Mouse (Mus musculus) MN1 (cell line): ENCODE results near the gene Bach1.

Source experiments
- DNase-seq: peaks from one replicate; pipeline ENCODE4 v3.0.0-alpha.2; 2016; ENCODE audit warnings: low spot score

The Bach1 gene

DNA sequence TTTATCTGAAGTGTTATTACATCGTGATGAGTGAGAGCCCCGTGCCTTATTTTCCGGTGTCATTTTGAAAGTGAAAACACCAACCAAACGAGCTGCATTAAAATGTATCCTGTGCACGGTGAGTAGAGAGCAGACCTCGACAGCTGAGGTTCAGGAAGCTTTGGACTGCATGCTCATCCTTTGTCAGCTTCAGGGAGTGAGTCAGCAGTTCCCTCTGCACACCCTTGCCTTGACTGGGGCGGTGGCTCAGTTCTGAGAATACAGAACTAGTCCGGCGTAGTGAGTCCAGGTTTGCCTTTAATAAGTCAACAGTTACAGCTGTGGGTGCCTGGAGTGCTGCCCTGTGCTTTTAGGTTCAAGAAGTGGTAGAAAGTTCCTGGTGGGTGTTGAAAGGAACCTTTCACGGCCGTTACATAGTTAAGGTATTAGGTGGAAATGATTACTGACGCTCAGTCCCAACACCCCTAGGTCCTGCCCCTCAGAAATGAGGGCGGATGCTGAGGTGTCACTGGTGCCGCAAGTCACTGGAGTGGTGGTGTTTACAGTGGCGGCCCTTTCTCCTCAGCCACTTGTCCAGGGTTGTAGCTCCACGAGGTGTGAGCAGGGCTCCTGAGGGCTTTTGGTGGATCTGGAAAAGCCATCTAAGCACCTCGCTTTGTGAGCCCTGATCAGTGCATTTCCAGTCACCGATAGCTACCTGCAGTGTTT, 14.4 kb downstream of the Bach1 start:
- DNase-seq, result no peak

- no peak for DNase-seq
These were observed 15.8 kb downstream of the Bach1 start for GRCm38 (mm10) chr16:87714550-87714949.

DNA sequence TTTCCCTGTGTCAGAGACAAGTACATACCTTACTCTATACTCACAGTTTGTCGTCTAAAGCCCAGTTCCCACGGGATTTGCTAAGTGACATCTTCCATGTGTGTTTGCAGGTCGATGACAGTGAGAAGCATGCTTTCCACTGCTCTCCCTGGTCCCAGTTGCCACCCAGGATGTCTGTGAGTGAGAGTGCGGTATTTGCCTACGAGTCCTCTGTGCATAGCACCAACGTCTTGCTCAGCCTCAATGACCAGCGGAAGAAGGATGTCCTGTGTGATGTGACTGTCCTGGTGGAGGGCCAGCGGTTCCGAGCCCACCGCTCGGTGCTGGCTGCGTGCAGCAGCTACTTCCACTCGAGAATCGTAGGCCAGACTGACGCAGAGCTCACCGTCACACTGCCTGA, 16.5 kb downstream of the Bach1 start:
- no peak for DNase-seq

- no peak for DNase-seq
These were observed 17.5 kb downstream of the Bach1 start for GRCm38 (mm10) chr16:87716269-87716668.

- no peak for DNase-seq
These were observed 18.4 kb downstream of the Bach1 start for GRCm38 (mm10) chr16:87717046-87717660.

GRCm38 (mm10) chr16:87719071-87719470, 20.3 kb downstream of the Bach1 start:
- DNase-seq, result no peak

GRCm38 (mm10) chr16:87719688-87720283, 21.0 kb downstream of the Bach1 start:
- no peak for DNase-seq

GRCm38 (mm10) chr16:87720851-87721409, 22.2 kb downstream of the Bach1 start:
- DNase-seq, result no peak

GRCm38 (mm10) chr16:87722857-87723256, 24.1 kb downstream of the Bach1 start:
- no peak for DNase-seq

DNA sequence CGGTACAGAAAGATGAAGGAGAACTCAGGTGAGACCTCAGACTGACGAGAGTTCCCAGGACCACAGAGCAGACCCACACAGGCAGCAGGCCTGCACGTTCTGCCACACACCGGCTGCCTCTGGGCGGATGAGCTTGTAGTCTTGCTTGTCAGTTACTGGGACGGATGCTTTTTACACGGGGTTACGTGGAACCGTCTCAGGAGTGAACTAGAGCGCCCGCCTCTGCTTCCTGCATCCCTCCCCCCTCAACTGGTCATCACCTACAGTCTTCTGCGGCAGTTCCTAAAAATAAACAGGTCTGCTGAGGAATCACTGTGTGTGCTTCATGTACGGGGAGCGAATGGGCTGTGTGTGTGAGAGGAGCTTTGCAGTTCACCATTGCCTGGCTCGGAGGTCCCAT, 24.7 kb downstream of the Bach1 start:
- no peak for DNase-seq

DNA sequence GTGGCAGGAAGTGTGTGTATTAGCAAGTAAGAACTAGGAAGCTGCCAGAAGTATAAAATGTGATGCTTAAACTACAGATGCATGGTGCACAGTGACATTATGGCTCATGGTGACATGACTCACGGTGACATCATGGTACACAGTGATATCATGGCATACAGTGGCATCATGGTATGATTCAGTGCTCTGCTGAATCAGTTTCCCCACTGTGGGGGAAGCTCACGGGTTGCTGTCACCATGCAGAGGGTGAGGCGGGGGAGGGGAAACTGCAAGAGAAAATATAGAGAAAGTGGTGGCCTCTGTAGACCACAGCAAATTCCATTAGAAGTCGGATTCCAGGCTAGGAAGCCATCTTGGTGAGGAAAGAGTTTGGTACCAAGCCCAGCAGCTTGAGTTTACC, 26.1 kb downstream of the Bach1 start:
- no peak for DNase-seq

GRCm38 (mm10) chr16:87725241-87725640, 26.5 kb downstream of the Bach1 start:
- DNase-seq, result no peak

GRCm38 (mm10) chr16:87725963-87726362, 27.2 kb downstream of the Bach1 start:
- DNase-seq, result no peak

- DNase-seq, result no peak
These were observed 27.6 kb downstream of the Bach1 start for GRCm38 (mm10) chr16:87726369-87726768.

GRCm38 (mm10) chr16:87727250-87727649, 28.5 kb downstream of the Bach1 start:
- no peak for DNase-seq

- DNase-seq, result no peak
These were observed 29.2 kb downstream of the Bach1 start for GRCm38 (mm10) chr16:87727918-87728317.

DNA sequence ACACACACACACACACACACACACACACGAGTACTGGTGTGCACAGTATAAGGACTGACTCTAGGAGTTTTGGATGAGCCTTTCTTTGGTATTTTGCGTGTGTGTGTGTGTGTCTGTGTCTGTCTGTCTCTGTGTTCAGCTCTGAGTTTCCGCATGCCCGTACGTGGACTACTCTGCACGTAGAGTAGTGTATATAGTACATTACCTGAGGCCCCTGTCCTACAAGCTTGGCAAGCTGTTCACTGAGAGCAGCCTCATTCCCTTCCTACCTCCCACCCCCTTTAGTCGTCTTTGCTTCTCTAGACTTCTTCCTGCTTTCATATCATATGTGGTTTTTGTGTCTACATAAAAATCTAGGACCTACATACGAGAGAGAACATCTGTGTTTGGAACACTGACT, 30.0 kb downstream of the Bach1 start:
- no peak for DNase-seq

- no peak for DNase-seq
These were observed 30.7 kb downstream of the Bach1 start for GRCm38 (mm10) chr16:87729469-87729868.

DNA sequence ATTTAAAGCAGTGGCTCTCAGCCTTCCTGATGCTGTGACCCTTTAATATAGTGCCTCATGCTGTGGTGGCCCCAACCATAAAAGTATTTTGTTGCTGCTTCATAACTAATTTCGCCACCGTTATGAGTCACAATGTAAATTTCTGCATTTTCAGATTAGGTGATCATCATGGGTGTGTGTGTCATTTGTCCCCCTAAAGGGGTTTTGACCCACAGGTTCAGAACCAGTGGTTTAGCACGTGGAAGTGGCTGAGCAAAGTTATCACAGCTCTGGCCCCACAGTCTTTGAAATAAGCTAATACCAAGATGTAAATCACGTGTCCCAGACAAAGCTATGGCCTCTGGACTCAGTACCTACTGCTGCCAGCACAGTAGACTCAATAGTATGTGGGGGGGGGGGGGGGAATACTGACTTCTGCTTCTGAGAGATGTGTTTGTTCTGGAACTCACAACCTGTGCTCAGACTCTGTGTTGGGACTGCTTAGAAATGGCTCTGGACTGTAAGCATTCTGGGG, 36.2 kb downstream of the Bach1 start:
- DNase-seq, result no peak

DNA sequence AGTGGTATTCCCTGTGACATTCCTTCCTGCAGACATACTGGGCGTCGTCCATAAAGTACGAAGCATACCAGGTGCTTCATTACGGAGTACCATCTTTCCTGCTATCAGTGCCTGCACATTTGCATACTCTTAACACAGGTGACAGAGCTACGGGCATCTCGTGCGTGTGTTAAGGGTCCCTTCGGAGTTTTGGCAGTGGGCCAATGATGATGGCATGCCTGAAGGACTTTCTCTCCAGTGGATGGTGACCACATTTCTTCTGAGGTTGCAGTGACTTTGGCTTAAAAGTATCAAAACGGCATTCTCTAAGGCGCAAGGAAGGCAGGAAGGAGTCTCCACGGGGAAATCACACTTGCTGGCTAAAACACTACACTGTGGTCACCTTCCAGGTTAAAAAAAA, 37.4 kb downstream of the Bach1 start:
- DNase-seq, result no peak

GRCm38 (mm10) chr16:87737296-87737695, 38.6 kb downstream of the Bach1 start:
- no peak for DNase-seq

- no peak for DNase-seq
These were observed 39.3 kb downstream of the Bach1 start for GRCm38 (mm10) chr16:87737842-87738639.
